Mouse (Mus musculus) cerebellum, adult 18-20 months (tissue): Measurements from ENCODE around the gene Birc2.

Source experiments
- DNase-seq, 2 experiments: peaks; one replicate each; pipeline ENCODE4 v3.0.0; 2021

The Birc2 gene

GRCm38 (mm10) chr9:7845216-7845895, 8.5 kb upstream of the Birc2 start:
- DNase-seq, result no peak

DNA sequence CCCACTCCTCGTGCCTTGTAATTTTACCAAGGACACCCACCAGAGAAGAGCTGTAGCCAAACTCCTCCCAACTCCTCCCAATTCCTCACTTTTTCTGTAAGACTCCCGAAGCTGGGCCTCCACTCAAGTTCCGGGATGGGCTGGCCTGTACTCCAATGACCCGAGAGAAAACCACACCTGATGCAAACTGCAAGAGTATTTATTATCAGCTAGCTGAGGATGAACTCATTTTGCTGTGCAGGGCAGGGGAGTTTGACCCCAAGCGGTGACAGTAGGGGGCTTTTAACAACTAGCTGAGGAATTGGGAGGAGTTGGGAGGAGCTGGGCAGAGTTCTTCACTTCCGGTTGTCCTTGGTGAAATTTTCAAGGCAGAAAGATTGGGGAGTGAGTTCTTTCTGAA, 4.4 kb upstream of the Birc2 start:
- DNase-seq, result no peak

- peak in 1 of 2 experiments; percentile 25 for DNase-seq
These were observed 1.1 kb upstream of the Birc2 start for GRCm38 (mm10) chr9:7837806-7838440.

DNA sequence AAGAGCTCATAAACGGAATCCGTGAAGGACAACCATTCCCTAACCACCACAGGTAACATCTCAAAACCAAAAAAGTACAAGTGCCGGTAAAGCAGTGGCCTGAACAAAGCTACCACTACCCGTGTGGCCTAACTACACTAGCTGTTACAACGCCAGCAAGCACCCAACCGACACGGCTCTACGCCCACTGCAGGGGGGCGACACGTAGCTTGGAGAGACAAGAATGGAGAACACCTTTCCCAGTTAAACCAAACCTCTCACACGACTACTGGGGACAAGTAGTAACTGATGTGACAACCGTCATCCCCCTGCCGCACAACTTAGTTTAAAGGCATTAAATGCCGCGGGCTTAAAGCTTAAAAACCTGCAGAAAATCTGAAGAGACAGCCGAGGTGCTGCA, 533 bp downstream of the Birc2 start:
- DNase-seq, result peak; percentile 50 to 59

GRCm38 (mm10) chr9:7835302-7835701, 1.6 kb downstream of the Birc2 start:
- DNase-seq, result no peak

- no peak for DNase-seq
These were observed 3.4 kb downstream of the Birc2 start for GRCm38 (mm10) chr9:7833421-7833820.

GRCm38 (mm10) chr9:7829531-7830528, 7.0 kb downstream of the Birc2 start:
- DNase-seq, result no peak

DNA sequence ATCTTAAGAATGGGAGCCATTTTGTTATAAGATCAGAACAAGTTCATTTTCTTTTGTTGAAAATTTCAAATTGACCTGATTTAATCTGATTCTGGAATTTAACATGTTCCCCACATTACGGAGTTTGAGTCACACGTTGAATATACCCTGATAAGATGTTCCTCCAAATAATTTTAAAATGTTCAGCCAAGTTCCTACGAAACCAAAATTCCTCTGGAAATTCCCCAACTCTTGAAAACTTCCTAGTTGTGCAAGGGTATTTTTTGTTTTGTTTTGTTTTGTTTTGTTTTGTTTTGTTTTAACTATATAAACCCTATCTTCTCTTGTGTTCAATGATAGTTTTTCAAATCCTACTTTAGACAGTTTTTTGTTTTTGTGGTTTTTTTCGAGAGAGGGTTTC, 8.2 kb downstream of the Birc2 start:
- no peak for DNase-seq

DNA sequence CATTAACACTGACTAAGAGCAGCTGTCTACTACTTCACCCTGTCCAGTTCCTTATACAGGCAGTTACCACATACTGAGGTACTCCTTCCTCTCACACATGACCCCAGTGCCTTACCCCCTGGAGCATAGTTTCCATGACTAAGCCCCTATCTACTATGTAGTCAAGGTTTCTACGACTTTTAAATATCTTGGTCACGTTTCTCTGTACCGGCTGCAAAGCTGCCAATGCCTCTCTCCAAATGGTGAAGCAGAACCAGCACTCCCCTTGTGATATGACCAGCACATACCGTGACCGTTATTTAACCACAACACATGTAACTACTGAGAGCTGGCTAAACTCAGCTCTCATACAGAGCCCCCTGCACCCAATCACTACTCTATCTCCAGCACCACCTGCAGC, 11.9 kb downstream of the Birc2 start:
- DNase-seq, result no peak

DNA sequence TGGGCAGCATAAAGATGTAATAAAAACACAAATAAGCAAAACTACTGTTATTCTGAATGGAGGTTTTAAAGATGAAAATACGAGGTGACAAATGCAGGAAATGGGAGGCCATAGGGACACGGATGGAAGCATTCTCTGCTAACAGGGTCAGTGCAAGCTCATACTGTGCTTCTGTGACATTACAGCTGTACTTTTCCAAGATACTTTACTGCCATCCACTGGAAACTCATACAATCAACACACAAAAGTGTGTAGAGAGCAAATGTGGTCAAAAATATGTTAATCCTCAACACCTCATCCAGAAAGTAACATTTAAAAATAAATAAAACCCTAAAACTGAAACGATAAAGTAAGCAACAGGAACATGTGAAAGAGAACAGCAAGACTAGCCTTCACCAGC, 14.1 kb downstream of the Birc2 start:
- no peak for DNase-seq

- DNase-seq, result no peak
These were observed 31.8 kb downstream of the Birc2 start for GRCm38 (mm10) chr9:7805101-7805506.

DNA sequence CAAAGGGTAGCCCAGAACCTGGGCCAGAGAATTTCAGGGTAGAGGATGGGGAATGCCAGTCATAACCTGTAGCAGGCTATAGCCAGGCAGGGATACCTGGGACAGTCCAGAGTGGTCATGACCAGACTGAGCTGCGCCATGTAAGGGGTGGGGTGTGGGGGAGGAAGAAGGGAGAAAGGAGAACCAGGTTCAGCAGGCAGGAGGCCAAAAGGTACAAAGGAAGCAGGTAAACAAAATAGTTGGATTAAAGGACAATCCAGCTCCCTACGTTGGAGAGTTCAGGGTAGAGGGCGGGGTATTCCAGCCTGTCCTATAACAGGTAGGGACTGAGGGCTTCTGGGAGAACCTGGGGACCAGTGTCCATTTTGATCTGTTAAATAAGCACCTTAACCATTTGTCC, 38.3 kb downstream of the Birc2 start:
- no peak for DNase-seq

DNA sequence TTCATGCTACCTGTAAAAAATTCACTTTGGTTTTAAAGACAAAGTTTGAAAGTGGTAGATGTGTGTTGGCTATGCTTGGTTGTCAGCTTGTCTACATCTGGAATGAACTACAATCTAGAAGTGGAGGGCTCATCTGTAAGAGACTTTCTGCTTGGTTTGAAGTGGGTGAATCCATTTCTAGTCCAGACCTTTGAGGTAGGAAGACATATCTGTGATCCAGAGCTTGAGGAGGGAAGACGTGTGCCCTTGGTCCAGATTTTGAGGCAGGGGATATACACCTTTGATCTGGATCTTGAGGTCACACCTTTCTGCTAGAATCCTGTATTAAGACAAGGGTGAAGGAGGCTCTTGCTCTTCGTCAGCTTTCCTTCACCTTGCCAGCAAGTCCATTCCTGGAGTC, 39.3 kb downstream of the Birc2 start:
- no peak for DNase-seq

DNA sequence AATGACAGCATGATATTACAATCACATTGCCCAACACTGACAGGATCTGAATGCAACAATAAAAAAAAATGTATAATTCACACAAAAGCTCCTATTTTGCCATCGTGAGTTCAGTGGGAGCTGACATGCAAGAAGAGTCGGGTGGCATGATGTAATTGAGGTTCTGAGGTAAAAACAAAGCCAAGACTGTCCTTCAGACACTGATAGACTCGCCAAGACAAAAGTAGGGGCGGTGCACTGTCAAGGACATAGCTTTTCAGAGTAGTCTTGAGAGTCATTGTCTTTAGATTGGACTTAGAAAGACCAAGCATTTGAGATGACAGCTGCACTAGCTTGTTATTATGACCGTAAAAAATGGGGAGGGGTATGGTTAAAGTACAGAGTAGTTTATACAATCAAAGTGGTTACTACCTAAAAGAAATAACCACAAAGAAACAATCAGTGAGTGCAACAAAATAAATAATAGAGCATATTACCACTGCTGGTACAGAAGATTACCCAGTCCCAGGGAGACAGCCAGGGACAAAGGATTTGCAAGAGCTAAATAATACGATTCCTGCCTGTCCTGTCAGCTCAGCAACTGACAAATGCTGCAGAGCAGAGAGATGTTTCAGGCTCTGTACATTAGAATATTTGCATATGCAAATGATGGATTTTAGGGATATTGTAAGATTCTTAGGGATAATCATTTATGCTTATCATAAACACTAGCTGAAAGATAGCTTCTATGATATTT, 40.6 kb downstream of the Birc2 start:
- DNase-seq, result no peak

DNA sequence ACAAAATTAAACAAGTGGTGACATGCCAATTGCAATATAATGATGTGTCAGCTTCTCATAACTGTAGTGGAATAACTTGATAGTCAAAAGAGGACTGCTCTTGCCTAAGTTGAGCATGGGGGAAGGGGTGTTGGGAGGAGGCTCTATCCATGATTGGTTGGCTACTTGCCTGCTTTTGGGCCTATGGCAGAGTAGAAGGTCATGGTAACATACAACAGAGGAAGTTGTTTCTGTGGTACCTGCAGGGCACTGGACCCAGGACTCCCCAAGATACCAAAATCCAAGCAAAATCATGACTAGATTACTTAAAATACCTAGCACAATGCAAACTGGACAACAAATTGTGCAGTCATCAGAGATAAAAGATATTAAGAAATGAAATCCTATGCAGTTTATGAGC, 41.3 kb downstream of the Birc2 start:
- DNase-seq, result no peak

GRCm38 (mm10) chr9:7793561-7793960, 43.3 kb downstream of the Birc2 start:
- no peak for DNase-seq

DNA sequence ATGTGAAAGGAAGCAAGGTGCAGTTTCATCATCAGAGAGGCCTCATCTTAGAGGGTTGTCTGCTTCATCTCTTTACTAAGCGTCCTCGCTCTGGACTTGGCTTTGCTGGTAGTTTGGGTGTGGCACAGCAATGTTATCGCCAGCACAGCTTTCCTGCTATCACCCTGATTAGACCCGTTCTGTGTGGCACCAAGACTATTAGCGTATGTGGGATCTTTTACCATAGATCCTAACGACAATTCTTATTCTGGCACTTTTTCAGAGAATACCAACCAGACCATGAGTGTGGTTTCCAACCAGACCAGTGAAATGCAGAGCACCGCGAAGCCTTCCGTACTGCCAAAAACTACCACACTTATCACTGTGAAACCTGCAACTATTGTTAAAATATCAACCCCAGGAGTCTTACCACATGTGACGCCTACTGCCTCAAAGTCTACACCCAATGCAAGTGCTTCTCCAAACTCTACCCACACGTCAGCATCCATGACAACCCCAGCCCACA, 46.2 kb downstream of the Birc2 start:
- no peak for DNase-seq

DNA sequence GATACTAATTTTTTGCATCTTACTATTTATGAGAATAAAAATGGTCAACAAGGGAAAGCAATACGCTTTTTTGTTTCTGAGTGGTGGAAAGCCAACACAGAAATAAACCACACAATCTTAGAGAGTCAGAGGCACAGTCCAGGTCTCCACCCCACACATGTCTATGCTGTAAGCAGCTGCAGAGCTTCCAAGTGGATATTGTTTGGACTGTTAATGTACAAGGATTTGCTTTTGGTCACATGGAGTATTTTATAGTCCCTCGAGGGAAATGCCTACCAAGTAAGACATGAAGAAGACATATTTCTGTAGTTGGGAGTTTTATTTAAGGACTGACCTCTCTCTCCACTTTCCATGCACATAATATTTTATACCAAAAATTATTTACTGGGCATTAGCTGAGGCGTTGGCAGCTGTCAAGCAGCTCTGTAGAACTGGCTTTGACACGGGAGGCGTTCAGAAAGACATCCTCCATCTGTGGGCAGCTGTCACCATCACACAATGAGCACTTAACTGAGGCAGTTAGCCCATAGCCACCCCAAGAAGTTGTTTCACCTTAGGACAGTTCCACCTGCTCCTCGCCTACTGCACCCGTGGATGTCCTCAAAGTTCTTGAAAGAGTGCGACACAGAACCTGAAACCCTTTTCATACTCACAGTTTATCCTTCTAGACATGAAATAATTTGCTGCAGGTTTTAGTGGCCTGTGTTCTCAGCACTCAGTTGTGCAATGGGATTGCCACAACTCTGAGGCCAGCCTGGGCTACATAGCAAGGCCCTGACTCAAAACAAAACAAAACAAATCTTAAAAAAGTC, 46.9 kb downstream of the Birc2 start:
- DNase-seq, result no peak

DNA sequence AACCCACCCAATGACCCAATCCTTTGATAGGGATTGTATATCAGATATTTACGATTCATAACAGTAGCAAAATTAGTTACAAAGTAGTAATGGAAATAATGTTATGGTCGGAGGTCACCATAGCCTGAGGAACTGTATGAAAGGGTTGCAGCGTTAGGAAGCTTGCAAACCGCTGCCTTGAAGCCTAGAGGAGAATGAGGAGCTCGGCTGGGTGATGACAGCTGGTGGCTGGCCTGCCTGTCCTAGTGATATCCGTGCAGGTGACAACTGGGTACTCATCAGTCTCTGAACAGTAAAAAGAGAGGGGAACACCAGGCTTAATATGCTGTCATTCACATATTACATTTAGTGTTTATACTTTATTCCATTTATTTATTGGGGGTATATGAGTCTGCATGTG, 48.5 kb downstream of the Birc2 start:
- no peak for DNase-seq

- no peak for DNase-seq
These were observed 50.8 kb downstream of the Birc2 start for GRCm38 (mm10) chr9:7786086-7786485.

GRCm38 (mm10) chr9:7785396-7785795, 51.5 kb downstream of the Birc2 start:
- no peak for DNase-seq

- no peak for DNase-seq
These were observed 52.2 kb downstream of the Birc2 start for GRCm38 (mm10) chr9:7784615-7785012.
